Mouse (Mus musculus) liver, adult 2 months (tissue): ENCODE measurements around the gene Fgfr2. TPM values are rescaled to one million over a fixed set of nuclear protein-coding genes. Genes with fewer than 3 reads are reported as not detected.

Source experiments
- DNase-seq: peaks from one replicate; pipeline ENCODE4 v3.0.0-alpha.2; 2011; ENCODE audit warnings: low read depth, low spot score; ENCODE audit errors: extremely low read depth
- H3K27ac ChIP-seq: fragments of 200-500 bp; replicated peaks from 2 replicates; pipeline ENCODE4 v1.5.1; 2012; ENCODE audit warnings: low read depth, mild to moderate bottlenecking, control low read depth, inconsistent platforms, low read length; ENCODE audit not compliant: insufficient read depth
- H3K27me3 ChIP-seq: fragments of 200-500 bp; 2 replicates; pipeline ENCODE4 v1.6.1; 2012; ENCODE audit warnings: mild to moderate bottlenecking, moderate library complexity, low read length, inconsistent platforms; ENCODE audit not compliant: control insufficient read depth, insufficient read depth
- H3K36me3 ChIP-seq: fragments of 200-500 bp; 2 replicates; pipeline ENCODE4 v1.6.1; 2012; ENCODE audit warnings: low read length, inconsistent platforms; ENCODE audit not compliant: control insufficient read depth, insufficient read depth
- H3K4me1 ChIP-seq: fragments of 200-500 bp; 2 replicates; pipeline ENCODE4 v1.6.1; 2011; ENCODE audit warnings: low read length; ENCODE audit not compliant: control insufficient read depth, insufficient read depth
- H3K4me3 ChIP-seq: fragments of 200-500 bp; 2 replicates; pipeline ENCODE4 v1.5.1; 2011; ENCODE audit warnings: low read depth, mild to moderate bottlenecking, control low read depth, low read length, moderate library complexity; ENCODE audit not compliant: insufficient read depth
- H3K79me2 ChIP-seq: fragments of 200-500 bp; 2 replicates; pipeline ENCODE4 v1.6.1; 2012; ENCODE audit warnings: inconsistent platforms, mild to moderate bottlenecking, low read length, moderate library complexity; ENCODE audit not compliant: control insufficient read depth, insufficient read depth
- H3K9ac ChIP-seq: fragments of 200-500 bp; 2 replicates; pipeline ENCODE4 v1.6.1; 2012; ENCODE audit warnings: low read depth, mild to moderate bottlenecking, control low read depth, inconsistent platforms, low read length
- CTCF ChIP-seq: fragments of 200-500 bp; IDR thresholded peaks from 2 replicates; pipeline ENCODE4 v1.5.1; 2011; ENCODE audit warnings: low read depth, low read length, control low read depth
- POLR2A ChIP-seq: fragments of 200-500 bp; IDR thresholded peaks from 2 replicates; pipeline ENCODE4 v1.6.1; 2011; ENCODE audit warnings: low read length, control low read depth; ENCODE audit not compliant: insufficient read depth; ENCODE audit errors: extremely low read depth
- WGBS: fragments of 180-500 bp; shearing (Covaris S2); methylation state at CpG from one replicate; pipeline ENCODE4 v1.1.7; 2018; 5-methylcytosine and 5-hydroxymethylcytosine counted together
- polyA plus RNA-seq: library from polyadenylated mRNA; depleted of rRNA; stranded (reverse); fragments of >200 nt; gene quantifications from 2 replicates; pipeline ENCODE4 v1.2.3, GENCODE M21; 2012
- total RNA-seq: library from RNA; depleted of rRNA; stranded (reverse); fragments of >200 nt; gene quantifications from 2 replicates; pipeline ENCODE4 v1.2.3, GENCODE M21; 2014

Fgfr2 gene
- total and polyA plus RNA-seq, 2 experiments: 16.7 to 35.2 TPM

GRCm38 (mm10) chr7:130278000-130278737, 2845.0 kb downstream of the Fgfr2 start:
- TF ChIP-seq POLR2A: no peak
- no peak for TF ChIP-seq CTCF
- Histone ChIP-seq H3K9ac (no peak overlapping the region), H3K4me3 (no peak overlapping the region), H3K27me3 (no peaks in the 10 kb centered on the region), H3K4me1 (no peaks in the 10 kb centered on the region), H3K79me2 (no peaks in the 10 kb centered on the region), H3K27ac (no peak overlapping the region), H3K36me3 (no peaks in the 10 kb centered on the region)
- no peak for DNase-seq
- WGBS: 80% methylated on average over 11 of the region's 11 CpGs

GRCm38 (mm10) chr7:130273265-130273664, 2849.9 kb downstream of the Fgfr2 start:
- DNase-seq: no peak
- H3K4me1 ChIP-seq: no peaks in the 10 kb centered on the region

GRCm38 (mm10) chr7:130270807-130271206, 2852.3 kb downstream of the Fgfr2 start:
- Histone ChIP-seq H3K27ac (no peak overlapping the region), H3K27me3 (no peaks in the 10 kb centered on the region), H3K4me3 (no peak overlapping the region), H3K9ac (no peak overlapping the region), H3K36me3 (no peaks in the 10 kb centered on the region), H3K4me1 (peaks cover 3% of the 10 kb centered on the region; the same call in 1 of the 2 replicates), H3K79me2 (no peaks in the 10 kb centered on the region)
- DNase-seq: no peak
- TF ChIP-seq CTCF: no peak
- TF ChIP-seq POLR2A: no peak
- 90% methylated on average over 5 of the region's 5 CpGs for WGBS

More at GRCm38 (mm10) chr7:130273265-130273664, 2849.9 kb downstream of the Fgfr2 start:
- no peak overlapping the region for H3K9ac ChIP-seq
- 17% methylated on average over 16 of the region's 16 CpGs for WGBS
- TF ChIP-seq POLR2A (no peak), CTCF (peak; percentile 91)
- H3K27ac ChIP-seq: no peak overlapping the region
- H3K4me3 ChIP-seq: no peak overlapping the region
- no peaks in the 10 kb centered on the region for H3K79me2 ChIP-seq
- H3K27me3 ChIP-seq: no peaks in the 10 kb centered on the region
- H3K36me3 ChIP-seq: no peaks in the 10 kb centered on the region

GRCm38 (mm10) chr7:130269124-130269867, 2853.9 kb downstream of the Fgfr2 start:
- WGBS: 88% methylated on average over 16 of the region's 16 CpGs
- no peak overlapping the region for H3K9ac ChIP-seq
- no peaks in the 10 kb centered on the region for H3K36me3 ChIP-seq

GRCm38 (mm10) chr7:130267099-130267498, 2856.1 kb downstream of the Fgfr2 start:
- Histone ChIP-seq H3K79me2 (peaks cover 7% of the 10 kb centered on the region; the same call in 1 of the 2 replicates), H3K27ac (no peak overlapping the region), H3K9ac (no peak overlapping the region), H3K4me1 (peaks cover 3% of the 10 kb centered on the region; the same call in 1 of the 2 replicates), H3K36me3 (no peaks in the 10 kb centered on the region), H3K4me3 (no peak overlapping the region), H3K27me3 (no peaks in the 10 kb centered on the region)
- TF ChIP-seq POLR2A: no peak
- peak; percentile 62 for TF ChIP-seq CTCF
- WGBS: 51% methylated on average over 5 of the region's 5 CpGs
- DNase-seq: peak; percentile 52

More at GRCm38 (mm10) chr7:130269124-130269867, 2853.9 kb downstream of the Fgfr2 start:
- H3K27ac ChIP-seq: no peak overlapping the region
- H3K4me1 ChIP-seq: peaks cover 3% of the 10 kb centered on the region; the same call in 1 of the 2 replicates
- no peaks in the 10 kb centered on the region for H3K27me3 ChIP-seq
- TF ChIP-seq CTCF (no peak), POLR2A (no peak)
- DNase-seq: no peak
- no peaks in the 10 kb centered on the region for H3K79me2 ChIP-seq
- H3K4me3 ChIP-seq: no peak overlapping the region
